Mouse (Mus musculus): ENCODE measurements around the gene Mob3b.

Gene Mob3b

GRCm38 (mm10) chr4:35065075-35065838, 92.0 kb downstream of the Mob3b start:
- peak; percentile 34 for DNase-seq (ENCODE audit: low read depth, low spot score)

DNA sequence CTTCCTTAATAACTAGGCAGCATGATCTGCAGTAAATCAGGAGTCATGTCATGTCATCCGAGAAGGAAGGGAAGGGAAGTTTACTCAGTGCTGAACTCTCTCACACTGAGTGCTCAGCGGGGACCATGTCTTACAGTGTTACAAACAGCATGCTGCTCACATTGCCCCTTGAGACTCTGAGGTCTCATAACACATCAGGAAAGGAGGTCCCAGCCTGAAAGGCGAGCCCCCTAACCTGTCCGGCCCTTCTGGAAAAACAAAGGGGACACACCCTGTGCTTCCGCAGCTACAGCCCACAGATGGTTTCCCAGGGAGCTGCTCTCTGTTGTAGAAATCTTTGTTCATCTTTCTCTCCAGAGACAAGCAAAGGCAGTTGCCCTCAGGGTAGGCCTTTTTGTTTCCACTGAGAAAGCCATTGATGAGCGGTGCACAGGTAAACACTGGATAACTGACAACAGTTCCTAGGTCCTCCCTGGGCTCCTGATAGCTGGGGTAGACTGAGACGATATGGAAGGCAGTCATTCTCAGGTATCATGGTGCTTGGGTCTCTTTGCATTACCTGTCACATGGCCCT, 94.1 kb downstream of the Mob3b start:
- DNase-seq (ENCODE audit: low read depth, low spot score) = no peak

DNA sequence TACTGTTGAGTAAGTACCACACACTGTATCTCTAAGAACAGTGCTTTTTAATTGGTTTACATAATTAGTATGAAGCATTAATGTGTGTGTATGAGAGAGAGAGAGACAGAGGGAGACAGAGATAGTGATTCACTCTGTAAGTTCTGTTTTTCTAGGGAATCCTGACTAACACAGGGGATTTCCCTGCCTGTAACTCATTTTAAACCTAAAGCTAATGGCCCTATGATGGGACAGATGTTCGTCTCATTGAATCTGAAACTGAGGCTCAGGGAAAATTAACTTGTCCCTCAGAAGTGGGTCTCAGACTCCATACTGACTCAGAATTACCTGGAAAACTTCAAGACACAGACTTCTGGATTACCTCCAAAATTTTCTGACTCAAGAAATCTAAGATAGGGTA, 96.3 kb downstream of the Mob3b start:
- DNase-seq (ENCODE audit: low read depth, low spot score) = no peak

GRCm38 (mm10) chr4:35060401-35060800, 96.9 kb downstream of the Mob3b start:
- no peak for DNase-seq (ENCODE audit: low read depth, low spot score)

DNA sequence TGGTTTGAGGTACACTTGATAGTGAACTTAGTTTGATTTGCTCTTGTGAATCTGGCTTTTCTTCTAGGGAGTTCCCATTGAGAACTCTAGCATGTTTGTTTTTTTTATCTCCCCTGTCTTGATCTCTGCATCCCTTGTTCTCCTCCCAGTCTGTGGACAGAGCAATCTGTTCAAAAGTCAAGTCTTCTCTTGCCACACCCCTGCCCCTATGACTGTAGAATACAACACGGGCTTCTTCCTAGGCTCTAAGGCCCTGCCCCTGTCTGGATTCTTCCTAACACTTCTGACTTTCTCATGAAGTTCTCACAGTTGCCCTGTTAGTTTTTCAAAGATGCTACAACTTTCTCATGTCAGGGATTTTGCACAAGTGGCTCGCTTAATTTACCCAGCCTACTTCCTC, 102.9 kb downstream of the Mob3b start:
- DNase-seq (ENCODE audit: low read depth, low spot score) = no peak

GRCm38 (mm10) chr4:35052174-35052942, 104.9 kb downstream of the Mob3b start:
- DNase-seq (ENCODE audit: low read depth, low spot score) = peak; percentile 34

DNA sequence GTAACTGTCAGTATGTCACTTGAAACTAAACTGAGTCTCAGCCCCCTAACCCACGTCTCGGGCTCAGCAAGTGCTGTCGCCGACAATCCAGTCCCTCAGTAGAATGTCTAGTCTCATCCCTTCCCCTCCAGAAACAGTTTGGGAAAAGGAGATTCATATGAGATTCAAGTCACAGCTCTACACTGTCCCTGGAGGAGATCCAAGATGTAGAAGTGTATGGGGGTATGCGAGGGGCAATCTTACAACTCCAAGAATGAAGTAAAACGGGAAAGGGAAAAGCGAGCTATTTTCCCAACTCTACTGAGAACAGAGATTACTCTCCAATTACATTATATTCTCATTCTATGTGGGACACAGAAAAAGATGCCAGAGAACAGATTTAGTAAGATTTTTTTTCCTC, 106.1 kb downstream of the Mob3b start:
- no peak for DNase-seq (ENCODE audit: low read depth, low spot score)

DNA sequence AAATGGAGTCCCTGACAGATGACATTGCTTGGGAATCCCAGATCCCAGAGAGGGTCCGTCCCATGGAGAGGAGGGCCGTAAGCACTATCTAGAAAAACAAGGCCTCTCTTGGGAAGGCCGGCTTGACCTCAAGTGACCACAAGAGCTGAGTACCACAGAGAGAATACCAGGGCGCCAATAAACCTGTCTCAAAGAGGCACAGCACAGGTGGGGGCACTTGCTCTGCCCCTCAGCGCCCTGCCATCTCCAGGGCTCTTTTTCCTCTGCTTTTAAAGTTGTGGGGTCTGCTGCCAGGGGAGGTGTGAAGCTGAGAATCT, 107.6 kb downstream of the Mob3b start:
- peak; percentile 34 for DNase-seq (ENCODE audit: low read depth, low spot score)

DNA sequence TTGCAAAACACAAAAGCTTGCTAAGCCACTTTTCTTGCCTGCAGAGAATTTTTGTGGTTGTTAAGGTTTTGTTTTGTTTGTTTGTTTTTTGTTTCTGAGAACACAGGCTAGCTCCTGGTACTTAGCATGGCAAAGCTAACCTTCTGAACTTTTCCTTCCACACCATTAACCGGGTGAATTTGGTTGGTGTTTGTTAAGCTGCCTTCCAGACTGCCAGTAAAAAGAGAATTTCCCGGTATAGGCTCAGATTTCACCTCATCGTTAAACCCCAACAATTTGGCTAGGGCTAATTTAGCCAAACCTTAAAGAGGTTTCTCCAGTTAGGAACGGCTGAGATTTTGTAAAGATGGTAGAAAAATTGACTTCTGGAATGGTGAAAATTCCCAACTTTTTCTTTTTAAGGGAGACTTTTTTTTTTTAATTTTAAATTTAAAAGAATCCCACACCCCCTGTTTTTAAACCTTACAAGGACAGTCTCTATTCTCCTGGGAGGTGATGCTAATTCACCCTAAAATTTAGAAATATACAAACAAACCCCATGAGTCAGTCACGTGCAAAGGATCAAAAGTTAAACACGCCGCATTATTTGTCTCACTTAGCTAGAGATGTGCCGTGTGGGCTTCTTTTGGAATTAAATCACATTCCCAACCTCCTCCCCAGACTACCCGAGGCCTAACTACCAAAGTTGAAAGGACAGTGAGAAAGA, 108.1 kb downstream of the Mob3b start:
- DNase-seq (ENCODE audit: low read depth, low spot score) = peak; percentile 29

DNA sequence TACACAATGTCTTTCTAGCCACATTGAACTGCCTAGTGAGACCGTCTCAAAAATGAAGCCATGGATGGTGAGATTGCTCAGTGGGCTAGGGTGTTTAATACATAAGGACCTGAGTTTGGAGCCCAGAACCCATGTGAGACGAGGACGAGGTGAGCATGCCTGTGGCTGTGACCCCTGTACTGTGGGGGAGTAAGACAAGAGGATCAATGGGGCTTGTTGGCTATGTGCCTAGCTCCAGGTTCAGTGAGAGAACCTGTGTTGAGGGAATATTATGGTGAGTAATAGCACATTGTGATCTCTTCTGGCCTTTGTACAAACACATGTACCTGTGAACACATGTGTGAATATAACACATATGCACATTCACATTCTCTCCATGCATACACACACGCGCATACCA, 116.4 kb downstream of the Mob3b start:
- no peak for DNase-seq (ENCODE audit: low read depth, low spot score)

DNA sequence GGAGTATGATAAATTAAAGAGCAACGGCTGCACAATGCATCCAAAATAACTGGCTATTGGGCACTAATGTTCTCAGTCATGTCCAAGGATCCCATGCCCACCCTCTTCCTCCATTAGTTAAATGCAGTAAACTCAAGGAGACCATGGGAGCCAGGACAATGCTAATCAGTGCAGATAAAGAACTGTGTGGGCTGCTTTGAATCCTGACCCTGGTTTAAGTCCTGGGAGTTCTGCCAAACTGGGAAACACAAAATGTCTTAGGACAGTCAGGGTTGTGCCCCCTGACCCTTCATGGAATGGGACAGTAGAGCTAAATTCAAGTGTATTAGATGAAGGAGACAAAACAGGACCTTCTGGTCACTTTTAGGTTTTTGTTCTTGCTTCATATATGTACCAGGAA, 117.0 kb downstream of the Mob3b start:
- DNase-seq (ENCODE audit: low read depth, low spot score) = no peak

- no peak for DNase-seq (ENCODE audit: low read depth, low spot score)
Observed at GRCm38 (mm10) chr4:35037824-35038223, 119.5 kb downstream of the Mob3b start.

- DNase-seq (ENCODE audit: low read depth, low spot score) = no peak
Observed at GRCm38 (mm10) chr4:35034504-35035290, 122.6 kb downstream of the Mob3b start.

DNA sequence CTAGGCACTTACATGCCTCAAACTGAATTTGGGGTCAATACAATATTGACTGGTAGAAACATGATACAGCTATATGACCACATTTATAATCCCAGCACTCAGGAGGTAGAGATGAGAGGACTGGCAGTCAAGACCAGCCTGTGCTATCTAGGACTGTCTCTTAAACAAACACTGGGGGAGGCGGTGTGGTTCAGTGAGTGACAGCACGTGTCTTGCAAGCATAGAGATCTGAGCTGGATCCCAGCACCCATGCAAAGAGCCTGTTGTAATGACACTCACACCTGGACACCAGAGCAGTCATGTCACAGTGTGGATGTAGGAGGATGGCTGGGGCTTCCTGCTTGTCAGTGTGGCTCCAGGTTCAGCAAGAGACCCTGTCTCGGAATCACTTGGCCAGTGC, 124.5 kb downstream of the Mob3b start:
- no peak for DNase-seq (ENCODE audit: low read depth, low spot score)

DNA sequence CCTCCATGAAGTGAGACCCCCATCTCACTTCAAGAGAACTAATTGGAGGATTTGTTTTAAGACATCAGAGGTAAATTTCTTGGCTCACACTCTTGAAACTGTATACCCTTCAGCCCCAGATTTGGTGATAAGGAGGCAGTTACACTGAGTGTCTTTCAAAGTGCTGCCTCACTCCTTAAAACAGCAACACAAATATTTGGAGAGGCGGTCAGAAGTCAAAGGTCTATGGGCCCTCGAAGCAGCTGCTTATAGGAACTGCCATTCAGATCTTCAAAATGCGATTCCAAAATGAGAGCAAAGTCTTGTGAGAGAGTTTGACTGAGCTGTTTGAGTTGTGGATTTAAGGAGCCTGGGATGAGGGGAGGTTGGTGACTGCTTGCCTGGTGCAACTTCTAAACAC, 125.7 kb downstream of the Mob3b start:
- no peak for DNase-seq (ENCODE audit: low read depth, low spot score)

GRCm38 (mm10) chr4:35031141-35031540, 126.1 kb downstream of the Mob3b start:
- no peak for DNase-seq (ENCODE audit: low read depth, low spot score)

- no peak for DNase-seq (ENCODE audit: low read depth, low spot score)
Observed at GRCm38 (mm10) chr4:35018416-35018815, 138.9 kb downstream of the Mob3b start.

- DNase-seq (ENCODE audit: low read depth, low spot score) = peak; percentile 69
Observed at GRCm38 (mm10) chr4:35012401-35013307, 144.6 kb downstream of the Mob3b start.

DNA sequence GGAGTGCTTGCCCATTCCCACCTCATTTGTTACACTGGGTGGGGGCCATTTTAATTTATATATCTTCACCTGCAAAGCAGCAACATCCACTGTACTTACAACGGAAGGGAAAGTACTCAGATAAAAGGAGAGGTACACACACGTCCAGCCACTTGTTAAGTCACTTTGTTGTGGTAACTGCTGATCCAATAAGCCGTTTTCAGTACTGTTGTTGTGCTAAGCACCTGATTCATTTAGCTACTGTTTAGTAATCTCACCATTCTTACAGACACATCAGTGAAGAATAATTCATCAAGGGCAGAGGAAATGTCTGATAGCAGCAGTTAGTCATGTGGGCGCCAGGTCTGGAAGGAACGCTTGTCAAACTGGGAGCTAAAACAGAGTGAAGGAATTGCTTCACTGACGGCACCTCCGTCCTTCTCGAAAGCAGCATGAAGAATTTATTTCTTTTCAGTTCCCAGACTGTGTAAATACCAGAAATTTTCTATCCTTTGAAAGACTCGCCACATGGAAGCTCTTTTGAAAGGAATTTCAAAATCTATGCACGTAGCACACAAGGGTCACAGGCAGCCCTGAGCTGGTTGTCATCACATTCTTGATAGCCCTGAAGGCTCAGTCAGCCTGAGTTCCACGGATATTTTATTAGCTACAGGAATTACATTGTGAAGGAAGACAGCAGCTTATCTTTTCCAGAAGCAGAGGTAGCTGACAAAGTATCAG, 150.6 kb downstream of the Mob3b start:
- DNase-seq (ENCODE audit: low read depth, low spot score) = peak; percentile 76

- DNase-seq (ENCODE audit: low read depth, low spot score) = no peak
Observed at GRCm38 (mm10) chr4:35006056-35006455, 151.2 kb downstream of the Mob3b start.
